Mouse (Mus musculus): Measurements from ENCODE around the gene Snx29. TPM values are rescaled to one million over a fixed set of nuclear protein-coding genes. Genes with fewer than 3 reads are reported as not detected.

Gene Snx29
- total and polyA plus RNA-seq, 3 experiments: 1.2 to 3.2 (median 3.1) TPM

GRCm38 (mm10) chr16:11501611-11502010 lies 178.9 kb downstream of the Snx29 start:
- Histone ChIP-seq H3K9me3 (replicated peaks; ENCODE audit: low read length) (no peaks in the 10 kb centered on the region), H3K79me2 (replicated peaks; ENCODE audit: control insufficient read depth, extremely low read depth, insufficient read depth, poor library complexity, severe bottlenecking) (no peaks in the 10 kb centered on the region), H3K4me2 (ENCODE audit: insufficient read depth, low read depth, poor library complexity, severe bottlenecking) (no peak overlapping the region), H3K4me3 (replicated peaks in 1 of 3; ENCODE audit: low read depth in 2 of 3, low read length in 2 of 3, poor library complexity in 1 of 3) (no peak overlapping the region), H3K27ac (ENCODE audit: insufficient read depth, low read depth) (no peak overlapping the region), H3K9ac (ENCODE audit: insufficient read depth, low read depth) (no peak overlapping the region), H3K4me1 (ENCODE audit: control insufficient read depth in 1 of 2, insufficient read depth in 2 of 2) (peaks cover 20 to 77% of the 10 kb centered on the region in 2 experiments), H3K36me3 (replicated peaks in 1 of 2; ENCODE audit: control insufficient read depth in 1 of 2, insufficient read depth in 1 of 2, low read length in 1 of 2) (no peaks in the 10 kb centered on the region), H3K27me3 (replicated peaks) (no peaks in the 10 kb centered on the region)
- in situ Hi-C loops (cut with MboI; ENCODE audit: low pct_ligation_motif_present, low pct_unique_long_range_greater_than_20kb, low sequenced_read_pairs): no loop called here
- DNase-seq (ENCODE audit: extremely low read depth): no peak
- TF ChIP-seq MAFK (IDR thresholded peaks at IDR 0.05; ENCODE audit: insufficient replicate concordance, low read length) (no peak), KAT2A (IDR thresholded peaks at IDR 0.05; ENCODE audit: insufficient replicate concordance, low read length) (no peak), TCF12 (IDR thresholded peaks at IDR 0.05; ENCODE audit: low read depth, low read length) (no peak), RCOR1 (conservative IDR thresholded peaks at IDR 0.05; ENCODE audit: low read depth, low read length) (no peak), MAZ (IDR thresholded peaks at IDR 0.05; ENCODE audit: low read depth, low read length) (no peak), SMC3 (IDR thresholded peaks at IDR 0.05; ENCODE audit: low read depth, low read length) (no peak), USF2 (conservative IDR thresholded peaks at IDR 0.05; ENCODE audit: low read depth, low read length) (no peak), GABPA (IDR thresholded peaks at IDR 0.05; ENCODE audit: insufficient replicate concordance, low read depth, low read length) (no peak), SIN3A (IDR thresholded peaks at IDR 0.05; ENCODE audit: low read length) (no peak), HCFC1 (IDR thresholded peaks at IDR 0.05; ENCODE audit: low read depth, low read length) (no peak), ZKSCAN1 (IDR thresholded peaks at IDR 0.05; ENCODE audit: borderline replicate concordance, low read depth, low read length) (no peak), TBP (conservative IDR thresholded peaks at IDR 0.05; ENCODE audit: low read depth, low read length) (no peak), JUND (conservative IDR thresholded peaks at IDR 0.05; ENCODE audit: low read depth, low read length) (no peak), E2F4 (IDR thresholded peaks at IDR 0.05; ENCODE audit: insufficient replicate concordance, low read depth, low read length) (no peak), ZMIZ1 (IDR thresholded peaks at IDR 0.05; ENCODE audit: low read depth, low read length) (no peak), JUN (IDR thresholded peaks at IDR 0.05; ENCODE audit: insufficient read depth, low read depth, low read length) (no peak), PAX5 (IDR thresholded peaks at IDR 0.05; ENCODE audit: low read length) (no peak), EP300 (IDR thresholded peaks at IDR 0.05; ENCODE audit: low read length) (no peak)
- dilution Hi-C loops (cut with MboI; ENCODE audit: extremely low pct_ligation_motif_present, extremely low pct_unique_long_range_greater_than_20kb, low sequenced_read_pairs): no loop called here

GRCm38 (mm10) chr16:11504666-11505491 lies 182.2 kb downstream of the Snx29 start:
- in situ Hi-C loops (cut with MboI; ENCODE audit: low pct_ligation_motif_present, low pct_unique_long_range_greater_than_20kb, low sequenced_read_pairs) (no loop called here), dilution Hi-C loops (cut with MboI; ENCODE audit: extremely low pct_ligation_motif_present, extremely low pct_unique_long_range_greater_than_20kb, low sequenced_read_pairs) (no loop called here)
- H3K9me3 ChIP-seq (replicated peaks; ENCODE audit: low read length): no peaks in the 10 kb centered on the region
- H3K4me1 ChIP-seq (ENCODE audit: control insufficient read depth in 1 of 2, insufficient read depth in 2 of 2): peaks cover 15 to 53% of the 10 kb centered on the region in 2 experiments
- no peak for DNase-seq (ENCODE audit: extremely low read depth)
- H3K4me3 ChIP-seq (replicated peaks in 1 of 3; ENCODE audit: low read depth in 2 of 3, low read length in 2 of 3, poor library complexity in 1 of 3): no peak overlapping the region
- no peaks in the 10 kb centered on the region for H3K36me3 ChIP-seq (replicated peaks in 1 of 2; ENCODE audit: control insufficient read depth in 1 of 2, insufficient read depth in 1 of 2, low read length in 1 of 2)
- TF ChIP-seq ZC3H11A (IDR thresholded peaks at IDR 0.05; ENCODE audit: low read depth, low read length): no peak
- TF ChIP-seq TBP (conservative IDR thresholded peaks at IDR 0.05; ENCODE audit: low read depth, low read length): no peak
- no peak for TF ChIP-seq POLR2AphosphoS2 (IDR thresholded peaks at IDR 0.05; ENCODE audit: low read depth, low read length)
- TF ChIP-seq USF2 (conservative IDR thresholded peaks at IDR 0.05; ENCODE audit: low read depth, low read length): no peak
- no peak for TF ChIP-seq IRF4 (IDR thresholded peaks at IDR 0.05; ENCODE audit: low read depth, low read length)
- TF ChIP-seq POLR2A (IDR thresholded peaks at IDR 0.05; ENCODE audit: low read depth, low read length): no peak
- TF ChIP-seq UBTF (IDR thresholded peaks at IDR 0.05; ENCODE audit: low read depth, low read length): no peak
- no peak for TF ChIP-seq EP300 (IDR thresholded peaks at IDR 0.05; ENCODE audit: low read length)
- no peak for TF ChIP-seq MEF2A (IDR thresholded peaks at IDR 0.05; ENCODE audit: borderline replicate concordance, low read depth, low read length)
- TF ChIP-seq USF1 (IDR thresholded peaks at IDR 0.05; ENCODE audit: low read depth, low read length): no peak
- no peak for TF ChIP-seq NRF1 (IDR thresholded peaks at IDR 0.05; ENCODE audit: low read depth, low read length)
- no peak for TF ChIP-seq JUND (conservative IDR thresholded peaks at IDR 0.05; ENCODE audit: low read depth, low read length)
- no peak for TF ChIP-seq ZNF384 (IDR thresholded peaks at IDR 0.05; ENCODE audit: low read depth, low read length)
- no peak for TF ChIP-seq BHLHE40 (IDR thresholded peaks at IDR 0.05; ENCODE audit: low read depth, low read length)
- no peak for TF ChIP-seq ZMIZ1 (IDR thresholded peaks at IDR 0.05; ENCODE audit: low read depth, low read length)
- TF ChIP-seq MYC (IDR thresholded peaks at IDR 0.05; ENCODE audit: low read depth, low read length): no peak
- no peak for TF ChIP-seq CHD1 (IDR thresholded peaks at IDR 0.05; ENCODE audit: low read depth, low read length)
- no peak for TF ChIP-seq CTCF (conservative IDR thresholded peaks at IDR 0.05 in 1 of 2, IDR thresholded peaks at IDR 0.05 in 1 of 2; ENCODE audit: low read depth in 2 of 2, low read length in 2 of 2)
- no peak for TF ChIP-seq MAX (IDR thresholded peaks at IDR 0.05; ENCODE audit: low read length)
- TF ChIP-seq ZKSCAN1 (IDR thresholded peaks at IDR 0.05; ENCODE audit: borderline replicate concordance, low read depth, low read length): no peak
- H3K27me3 ChIP-seq (replicated peaks): no peaks in the 10 kb centered on the region
- H3K79me2 ChIP-seq (replicated peaks; ENCODE audit: control insufficient read depth, extremely low read depth, insufficient read depth, poor library complexity, severe bottlenecking): no peaks in the 10 kb centered on the region
- no peak overlapping the region for H3K9ac ChIP-seq (ENCODE audit: insufficient read depth, low read depth)
- H3K27ac ChIP-seq (ENCODE audit: insufficient read depth, low read depth): no peak overlapping the region
- H3K4me2 ChIP-seq (ENCODE audit: insufficient read depth, low read depth, poor library complexity, severe bottlenecking): no peak overlapping the region

Data from CH12.LX (cell line).